ENCODE assay signal across 18 mouse cellular contexts in genomic region chr3:100460510-100460909, GRCm38 (mm10). TPM values are rescaled to one million over a fixed set of nuclear protein-coding genes. Genes with fewer than 3 reads are reported as not detected.
DNase-seq lines count a peak whose midpoint lies in the region; ATAC-seq and TF ChIP-seq lines count a peak whose summit lies in the region.
"Had no signal": no experiment of that assay in that cellular context is flagged by ENCODE, and none has a peak within 500 bp of the region (broad histone marks: within the 10 kb centered on the region; RNA-seq: fewer than 3 reads in every experiment).

No protein-coding gene starts in this region.

- H3K27me3 ChIP-seq in CH12.LX (replicated peaks) = no peaks in the 10 kb centered on the region
- H3K27me3 ChIP-seq: embryonic facial prominence, embryonic 15.5 days; hindbrain, embryonic 15.5 days; limb, embryonic 13.5 days; midbrain, embryonic 12.5 days; neural tube, embryonic 13.5 days had no signal

- peak in 1 of 2 experiments; percentile 58; a peak in 2 of 4 replicates for TF ChIP-seq CTCF in CH12.LX (conservative IDR thresholded peaks at IDR 0.05 in 1 of 2, IDR thresholded peaks at IDR 0.05 in 1 of 2; ENCODE audit: low read depth in 2 of 2, low read length in 2 of 2)

- no peak for TF ChIP-seq EP300 in CH12.LX (IDR thresholded peaks at IDR 0.05; ENCODE audit: low read length)

- peaks cover 19 to 26% of the 10 kb centered on the region in 2 experiments for H3K4me1 ChIP-seq in CH12.LX (ENCODE audit: control insufficient read depth in 1 of 2, insufficient read depth in 2 of 2)

- dilution Hi-C loops in CH12.LX (cut with MboI; ENCODE audit: extremely low pct_ligation_motif_present, extremely low pct_unique_long_range_greater_than_20kb, low sequenced_read_pairs) = no loop called here

- DNase-seq in CD4-positive, CD25-positive, alpha-beta regulatory T cell, adult 2 months (ENCODE audit: low read depth, low spot score) = peak; percentile 67
- DNase-seq in CH12.LX (ENCODE audit: extremely low read depth) = no peak
- DNase-seq in layer of hippocampus, adult 9-11 months = no peak
- no peak for DNase-seq in ovary, postnatal 36 days (ENCODE audit: low spot score)
- DNase-seq in kidney, postnatal 36 days = no peak
- DNase-seq: cerebellum, adult 2 months; cerebellum, postnatal 36 days; heart, adult 18-20 months; heart, postnatal 36 days; lung, embryonic 14.5 days had no signal

- no peak overlapping the region for H3K27ac ChIP-seq in CH12.LX (ENCODE audit: insufficient read depth, low read depth)
- H3K27ac ChIP-seq: embryonic facial prominence, embryonic 15.5 days; hindbrain, embryonic 15.5 days; limb, embryonic 13.5 days; macrophage; midbrain, embryonic 12.5 days; neural tube, embryonic 13.5 days had no signal

- in situ Hi-C loops in CH12.LX (cut with MboI; ENCODE audit: low pct_ligation_motif_present, low pct_unique_long_range_greater_than_20kb, low sequenced_read_pairs) = no loop called here

- TF ChIP-seq RAD21 in CH12.LX (IDR thresholded peaks at IDR 0.05; ENCODE audit: low read depth, low read length) = peak; percentile 62

- TF ChIP-seq POLR2A in CH12.LX (IDR thresholded peaks at IDR 0.05; ENCODE audit: low read depth, low read length) = no peak

- H3K79me2 ChIP-seq in CH12.LX (replicated peaks; ENCODE audit: control insufficient read depth, extremely low read depth, insufficient read depth, poor library complexity, severe bottlenecking) = no peaks in the 10 kb centered on the region

- H3K4me2 ChIP-seq in CH12.LX (ENCODE audit: insufficient read depth, low read depth, poor library complexity, severe bottlenecking) = no peak overlapping the region
- H3K4me2 ChIP-seq: embryonic facial prominence, embryonic 15.5 days; hindbrain, embryonic 15.5 days; limb, embryonic 13.5 days; lung, embryonic 14.5 days; midbrain, embryonic 12.5 days; neural tube, embryonic 13.5 days had no signal

- peak; percentile 58 for ATAC-seq in inflammation-experienced regulatory T-cells, adult 6 months
- ATAC-seq in megakaryocyte progenitor cell, adult 5-6 weeks (replicated peaks; ENCODE audit: poor library complexity) = 0 out of 2 replicates have a peak, but pooled peaks have one; percentile 41

- H3K9ac ChIP-seq in CH12.LX (ENCODE audit: insufficient read depth, low read depth) = no peak overlapping the region
- H3K9ac ChIP-seq: embryonic facial prominence, embryonic 15.5 days; hindbrain, embryonic 15.5 days; limb, embryonic 13.5 days; lung, embryonic 14.5 days; midbrain, embryonic 12.5 days; neural tube, embryonic 13.5 days had no signal

- peaks cover 7% of the 10 kb centered on the region for H3K9me3 ChIP-seq in CH12.LX (replicated peaks; ENCODE audit: low read length)
- H3K9me3 ChIP-seq: embryonic facial prominence, embryonic 15.5 days; hindbrain, embryonic 15.5 days; limb, embryonic 13.5 days; midbrain, embryonic 12.5 days; neural tube, embryonic 13.5 days had no signal

- H3K36me3 ChIP-seq in CH12.LX (replicated peaks in 1 of 2; ENCODE audit: control insufficient read depth in 1 of 2, insufficient read depth in 1 of 2, low read length in 1 of 2) = no peaks in the 10 kb centered on the region
- H3K36me3 ChIP-seq: embryonic facial prominence, embryonic 15.5 days; hindbrain, embryonic 15.5 days; limb, embryonic 13.5 days; midbrain, embryonic 12.5 days; neural tube, embryonic 13.5 days had no signal

- no peak overlapping the region for H3K4me3 ChIP-seq in CH12.LX (replicated peaks in 1 of 3; ENCODE audit: low read depth in 2 of 3, low read length in 2 of 3, poor library complexity in 1 of 3)
- H3K4me3 ChIP-seq: embryonic facial prominence, embryonic 15.5 days; hindbrain, embryonic 15.5 days; limb, embryonic 13.5 days; midbrain, embryonic 12.5 days; neural tube, embryonic 13.5 days had no signal

TF ChIP-seq in CH12.LX, 34 proteins besides CTCF, POLR2A, EP300 and RAD21:
- TF ChIP-seq MYC (IDR thresholded peaks at IDR 0.05; ENCODE audit: low read depth, low read length) = no peak
- no peak for TF ChIP-seq ELF1 (IDR thresholded peaks at IDR 0.05; ENCODE audit: low read depth, low read length)
- no peak for TF ChIP-seq BHLHE40 (IDR thresholded peaks at IDR 0.05; ENCODE audit: low read depth, low read length)
- peak; percentile 55 for TF ChIP-seq SMC3 (IDR thresholded peaks at IDR 0.05; ENCODE audit: low read depth, low read length)
- TF ChIP-seq NRF1 (IDR thresholded peaks at IDR 0.05; ENCODE audit: low read depth, low read length) = no peak
- TF ChIP-seq UBTF (IDR thresholded peaks at IDR 0.05; ENCODE audit: low read depth, low read length) = no peak
- no peak for TF ChIP-seq ZMIZ1 (IDR thresholded peaks at IDR 0.05; ENCODE audit: low read depth, low read length)

RNA-seq across cellular contexts. Expression of gene Tent5c, which starts 28.6 kb away (rescaled TPM):
- total RNA-seq in CH12.LX (2012; rRNA removed) (12.3 and 18.6 TPM in 2 replicates), CH12.LX (2014; rRNA removed) (9.5 and 10.6 TPM in 2 replicates)
- polyA plus RNA-seq in CH12.LX (2012; ENCODE audit: insufficient read length, low read depth) = 16.0 and 18.7 TPM in 2 replicates
- 10 to 100 TPM; 17.9 to 43.9 (median 38.3) TPM for polyA plus RNA-seq in inflammation-experienced regulatory T-cells, adult 6 months (2017; shearing (Covaris generic))
- total RNA-seq in megakaryocyte progenitor cell, adult 5-6 weeks (2015) = 1.0 and 1.3 TPM in 2 replicates
- total RNA-seq in megakaryocyte progenitor cell, adult 5-6 weeks (2017) = 0.71 and 0.91 TPM in 2 replicates

Comparison
In these comparisons a context has a peak if more than half of its experiments do, and no peak if none do; other contexts are left out.
1. RNA of gene Tent5c, which starts 28.6 kb away (total RNA-seq): 9.5 to 18.6 TPM in CH12.LX; 0.71 to 1.3 TPM in megakaryocyte progenitor cell, adult 5-6 weeks; every median in the first group is over 4 times any median in the second.